Mouse (Mus musculus) cerebellum, postnatal 4 days (tissue): Measurements from ENCODE around the gene Eaf1.
A peak's percentile ranks its signal among the peaks of the same experiment; 100 is the strongest.
"Not testable (repeated sequence)": the region's sequence is repeated elsewhere in the genome, so short reads cannot be mapped to it uniquely, and the experiment has no call there.

Experiments
- DNase-seq, 2 experiments: peaks; one replicate each; pipeline ENCODE4 v3.0.0; 2022; ENCODE audit warnings: low spot score in 2 of 2, mixed read lengths in 1 of 2

Eaf1 gene

DNA sequence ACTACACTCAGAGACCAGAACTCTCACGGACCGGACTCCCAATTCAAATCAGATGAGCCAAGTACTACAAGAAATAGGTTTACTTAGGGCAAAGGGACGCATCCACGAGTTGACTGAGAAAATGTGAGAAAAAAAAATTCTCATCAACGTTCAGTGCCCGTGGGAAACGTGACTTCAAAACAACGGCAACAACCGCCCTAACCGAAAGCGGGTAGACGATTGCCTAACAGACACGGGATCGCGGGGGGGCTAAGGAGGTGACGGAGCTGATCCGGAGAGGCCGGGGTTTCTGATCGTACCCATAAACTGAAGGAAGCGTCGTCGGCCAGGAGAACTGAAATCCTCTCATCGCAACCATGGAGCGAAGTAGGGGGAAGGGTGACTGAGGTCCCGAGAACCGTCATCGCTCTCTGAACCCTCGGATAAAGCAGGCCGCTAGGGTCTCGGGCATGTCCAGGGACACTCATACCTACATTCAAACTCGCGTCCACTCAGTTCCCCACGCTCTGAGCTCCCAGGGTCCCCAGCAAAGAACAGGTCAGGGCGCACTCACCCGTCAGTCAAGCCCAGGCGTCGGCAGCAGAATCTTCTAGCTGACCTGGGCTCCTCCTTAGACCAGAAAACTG, at the start of gene Eaf1:
TSS of gene Eaf1 (plus strand) at position 51 of the 626 bp plus-strand sequence.
- no peak for DNase-seq

DNA sequence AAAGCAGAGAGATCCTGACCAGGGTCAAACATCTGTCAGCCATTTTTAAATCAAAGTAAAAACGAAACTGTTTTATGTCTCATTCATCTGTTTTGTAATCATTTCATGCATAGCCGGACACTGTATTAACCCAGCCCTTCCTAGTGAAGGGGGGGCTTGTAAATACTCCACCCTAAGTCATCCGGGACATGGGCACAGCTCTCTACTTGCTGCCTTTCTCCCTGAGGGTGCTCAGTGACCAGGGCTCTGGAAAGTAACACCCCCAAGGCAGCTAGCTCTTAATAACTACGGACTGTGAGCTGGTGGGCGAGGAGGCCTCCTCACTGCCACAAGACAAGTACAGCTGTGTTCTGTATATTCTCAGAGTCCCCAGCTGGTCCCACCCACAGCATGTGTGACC, 45.2 kb upstream of the Eaf1 start:
- no peak for DNase-seq

DNA sequence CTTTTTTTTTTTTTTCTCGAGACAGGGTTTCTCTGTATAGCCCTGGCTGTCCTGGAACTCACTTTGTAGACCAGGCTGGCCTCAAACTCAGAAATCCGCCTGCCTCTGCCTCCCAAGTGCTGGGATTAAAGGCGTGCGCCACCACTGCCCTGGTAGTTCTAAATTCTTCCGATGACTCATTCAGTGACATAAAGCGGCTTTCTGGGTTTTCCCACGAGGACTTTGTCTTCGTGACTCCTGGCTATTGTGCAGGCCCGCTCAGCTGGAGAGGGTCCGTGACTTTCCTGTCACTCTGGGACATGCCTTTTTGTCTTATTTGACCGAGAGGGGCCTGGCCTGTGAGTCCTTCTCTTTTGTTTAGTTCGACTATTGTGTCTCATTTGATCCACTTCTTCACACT, 40.3 kb upstream of the Eaf1 start:
- not testable (repeated sequence) for DNase-seq

DNA sequence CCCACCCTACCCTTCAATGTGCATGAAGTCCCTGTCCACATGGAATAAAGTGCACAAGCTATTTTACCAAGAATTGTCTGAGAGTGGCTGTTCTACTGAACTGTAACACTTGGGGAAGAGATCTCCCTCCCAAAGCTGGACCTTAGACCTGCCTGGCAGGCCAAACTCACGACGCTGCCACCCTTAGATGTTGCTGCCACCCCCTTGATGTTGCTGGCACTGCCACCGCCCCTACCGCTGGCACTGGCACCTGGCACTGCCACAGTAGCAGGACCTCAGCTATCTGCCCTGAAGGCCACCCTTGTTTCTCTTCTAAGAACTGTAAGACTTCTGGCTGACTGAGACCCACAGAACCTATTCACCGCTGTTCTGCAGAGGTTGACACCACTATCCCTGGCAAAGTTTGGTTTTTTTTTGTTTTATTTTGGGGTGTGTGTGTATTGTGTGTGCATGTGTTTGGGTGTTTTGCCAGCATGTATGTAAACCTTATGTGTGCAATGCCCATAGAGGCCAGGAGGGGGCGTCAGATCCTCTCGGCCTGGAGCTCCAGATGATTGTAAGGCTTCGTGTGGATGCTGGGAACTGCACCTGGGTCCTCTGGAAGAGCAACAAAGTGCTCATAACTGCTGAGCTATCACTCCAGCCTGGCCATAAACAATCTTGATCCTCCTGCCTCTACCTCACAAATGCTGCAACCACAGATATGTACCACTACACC, 39.2 kb upstream of the Eaf1 start:
- no peak for DNase-seq

DNA sequence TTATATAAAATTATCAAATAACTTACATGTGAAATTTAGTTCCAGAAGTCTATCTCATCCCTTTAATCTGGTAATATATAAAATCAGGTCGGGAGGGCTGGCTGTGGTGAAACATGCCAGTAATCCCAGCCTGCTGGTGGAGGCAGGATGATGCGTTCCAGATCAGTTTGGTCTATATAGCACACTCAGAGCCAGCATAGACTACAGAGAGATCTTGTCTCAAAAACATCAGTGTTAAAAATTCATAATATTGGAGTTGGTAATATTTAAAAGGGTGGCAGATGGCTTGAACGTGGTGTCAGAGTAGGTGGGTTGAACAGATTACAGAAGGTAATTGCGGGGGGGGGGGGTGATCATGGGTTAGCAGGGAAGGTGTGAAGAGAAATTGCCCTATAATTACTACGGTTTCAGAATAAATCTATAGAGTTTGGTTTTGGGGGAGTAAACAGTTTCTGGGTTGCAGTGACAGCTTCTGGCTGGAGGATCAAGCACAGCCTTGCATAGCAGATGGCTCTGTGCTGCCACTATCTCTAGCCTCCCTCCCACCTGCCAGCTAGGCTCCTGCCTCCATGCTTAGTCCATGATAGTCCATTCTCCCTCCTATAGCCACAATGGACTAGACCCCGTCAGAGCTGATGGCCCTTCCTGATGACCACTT, 38.0 kb upstream of the Eaf1 start:
- no peak for DNase-seq

GRCm38 (mm10) chr14:31458006-31458405, 36.2 kb upstream of the Eaf1 start:
- DNase-seq: no peak

- not testable (repeated sequence) for DNase-seq
These were observed 32.0 kb upstream of the Eaf1 start for GRCm38 (mm10) chr14:31462226-31462625.

DNA sequence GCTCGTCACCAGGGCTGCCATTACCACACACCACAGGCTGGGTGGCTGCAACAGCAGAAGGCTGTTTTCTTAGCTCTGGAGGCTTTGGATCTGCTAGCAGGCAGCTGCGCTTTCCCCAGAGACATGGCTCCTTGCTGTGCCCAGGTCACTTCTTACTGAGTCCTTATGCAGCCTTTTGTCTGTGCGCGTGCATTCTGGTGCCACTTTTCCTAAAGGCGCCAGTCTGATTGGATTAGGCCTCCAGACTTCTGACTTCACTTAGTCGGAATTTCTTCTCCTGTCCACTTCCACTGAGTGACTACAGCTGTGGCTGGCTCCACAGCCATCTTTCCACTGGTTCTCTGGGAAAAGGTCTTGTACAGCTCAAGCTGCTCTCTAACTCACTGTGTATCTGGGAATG, 31.3 kb upstream of the Eaf1 start:
- DNase-seq: no peak

- no peak for DNase-seq
These were observed 30.0 kb upstream of the Eaf1 start for GRCm38 (mm10) chr14:31464176-31464575.

GRCm38 (mm10) chr14:31469711-31470110, 24.5 kb upstream of the Eaf1 start:
- DNase-seq: no peak

DNA sequence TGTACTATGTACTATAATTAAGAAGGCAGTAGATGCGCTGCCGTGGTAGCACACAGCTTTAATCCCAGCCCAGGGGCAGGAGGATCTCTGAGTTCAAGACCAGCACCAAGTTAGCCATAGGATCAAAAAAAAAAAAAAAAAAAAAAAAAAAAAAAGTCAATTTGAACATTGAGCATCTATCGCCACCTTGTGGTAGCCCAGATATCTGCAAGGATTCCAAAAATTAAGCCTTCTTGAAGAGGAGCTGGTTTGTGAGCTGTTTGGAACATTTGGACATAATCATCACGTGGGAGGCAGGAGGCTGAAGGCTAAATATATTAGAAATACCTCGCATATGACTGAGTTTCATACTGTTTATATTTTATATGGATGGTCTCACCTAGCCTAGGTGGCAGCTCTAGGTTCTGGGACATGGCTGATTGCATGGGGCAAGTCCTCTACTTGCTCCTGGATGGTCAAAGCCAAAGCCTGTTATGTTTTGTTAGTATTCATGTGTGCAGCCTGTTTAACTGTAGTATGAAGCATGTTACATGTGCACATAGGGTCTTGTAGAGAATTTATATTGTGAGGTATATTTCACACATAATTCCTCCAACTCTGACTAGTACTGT, 21.6 kb upstream of the Eaf1 start:
- peak; percentile 37 to 69 for DNase-seq

GRCm38 (mm10) chr14:31473297-31473696, 20.9 kb upstream of the Eaf1 start:
- DNase-seq: no peak

GRCm38 (mm10) chr14:31482417-31482816, 11.8 kb upstream of the Eaf1 start:
- DNase-seq: no peak

DNA sequence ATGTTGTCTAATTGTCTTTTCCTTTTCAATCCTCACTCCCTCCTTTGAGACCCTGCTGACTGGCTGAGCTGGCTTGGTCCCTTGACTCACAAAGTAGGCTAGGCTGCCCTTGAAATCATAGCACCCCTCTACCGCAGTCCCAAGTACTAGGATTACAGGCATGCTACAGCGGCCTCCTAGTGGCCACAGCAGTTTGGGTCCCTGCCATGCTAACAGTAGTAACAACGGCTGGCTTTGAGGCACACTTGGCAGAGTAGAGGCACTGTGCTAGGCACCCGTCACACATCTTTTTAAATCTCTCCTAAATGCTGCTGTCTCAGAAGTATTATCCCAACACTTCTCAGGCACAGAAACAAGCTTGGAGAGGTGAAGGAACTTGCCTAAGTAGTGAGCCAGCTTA, 7.7 kb upstream of the Eaf1 start:
- DNase-seq: no peak

DNA sequence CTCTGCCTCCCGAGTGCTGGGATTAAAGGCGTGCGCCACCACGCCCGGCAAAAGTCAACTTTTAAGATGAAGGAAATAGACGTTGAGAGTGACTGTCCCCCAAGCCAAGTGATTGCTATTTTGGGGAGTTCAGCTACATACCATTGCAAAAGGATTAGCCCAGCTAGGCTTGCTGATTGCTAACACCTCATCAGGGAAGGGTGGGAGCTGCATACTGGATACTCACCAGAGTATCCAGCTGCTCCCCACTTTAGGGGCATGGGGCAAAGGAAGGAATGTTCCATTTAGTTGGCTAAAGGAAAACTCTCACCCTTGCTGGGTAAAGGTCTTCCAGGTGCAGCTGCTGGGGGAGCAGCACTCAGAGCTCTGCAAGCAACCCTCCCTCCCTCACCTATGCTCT, 6.1 kb upstream of the Eaf1 start:
- DNase-seq: no peak

DNA sequence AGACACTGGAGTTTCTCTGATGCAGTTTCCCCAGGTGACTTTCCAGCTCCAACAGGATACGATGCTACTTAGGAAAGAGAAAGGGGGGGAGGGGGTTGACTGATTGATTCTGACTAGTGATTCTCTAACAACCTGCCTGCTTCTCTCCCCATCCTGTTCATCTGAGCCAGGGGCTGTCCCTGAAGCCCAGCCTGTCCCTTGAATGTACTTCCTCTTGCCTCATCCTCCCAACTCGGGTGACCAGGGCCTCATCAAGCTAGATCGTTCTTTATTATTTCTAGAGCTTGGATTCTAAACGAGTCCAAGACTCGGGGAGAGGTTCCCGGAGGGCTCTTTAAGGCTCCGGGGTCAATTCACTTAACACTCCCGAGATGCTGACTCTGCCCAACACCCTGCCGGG, 298 bp upstream of the Eaf1 start:
- no peak for DNase-seq

- peak; percentile 75 to 83 for DNase-seq
These were observed 816 bp downstream of the Eaf1 start, which contains the start of gene Mettl6 for GRCm38 (mm10) chr14:31494975-31495455. Gene Mettl6 (minus strand): TSS chr14:31495040.

DNA sequence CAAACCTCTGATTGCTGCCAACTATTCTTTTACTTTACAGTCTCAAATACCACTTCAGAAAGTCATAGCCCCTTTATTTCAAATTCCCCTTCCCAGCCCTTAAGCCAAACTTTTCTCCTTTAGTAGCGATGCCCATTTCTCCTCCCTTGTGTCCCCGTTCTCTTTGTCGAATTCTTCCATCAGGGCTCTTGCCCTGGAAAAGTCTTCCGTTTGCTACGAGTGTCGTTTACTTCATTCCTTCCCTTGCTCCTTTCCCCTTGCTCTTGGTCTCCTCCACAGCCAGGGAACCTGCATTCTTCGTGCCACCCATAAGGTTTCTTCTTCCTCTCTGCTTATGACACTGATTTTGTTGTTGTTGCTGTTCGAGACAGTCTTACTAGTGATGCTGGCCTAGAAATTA, 1.3 kb downstream of the Eaf1 start:
- no peak for DNase-seq

DNA sequence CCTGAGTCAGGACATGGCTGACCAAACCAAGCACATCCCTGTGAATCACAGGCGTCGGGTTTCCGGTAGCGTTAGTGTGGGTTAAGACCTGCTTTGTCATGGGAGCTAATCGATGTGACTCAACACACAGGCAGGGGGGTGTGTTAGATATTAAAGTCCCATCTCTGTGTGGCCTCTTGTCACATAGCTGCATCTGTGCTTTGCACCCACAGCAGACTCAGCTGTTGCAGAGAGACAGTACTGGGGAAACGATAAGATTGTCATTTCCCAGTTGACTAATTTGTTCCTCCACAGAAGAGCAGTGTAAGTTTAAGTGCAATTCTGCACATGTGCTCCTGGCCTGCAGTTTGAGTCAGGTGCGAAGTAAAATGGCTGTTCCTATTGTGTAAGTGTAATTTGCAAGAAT, 2.0 kb downstream of the Eaf1 start:
- no peak for DNase-seq

DNA sequence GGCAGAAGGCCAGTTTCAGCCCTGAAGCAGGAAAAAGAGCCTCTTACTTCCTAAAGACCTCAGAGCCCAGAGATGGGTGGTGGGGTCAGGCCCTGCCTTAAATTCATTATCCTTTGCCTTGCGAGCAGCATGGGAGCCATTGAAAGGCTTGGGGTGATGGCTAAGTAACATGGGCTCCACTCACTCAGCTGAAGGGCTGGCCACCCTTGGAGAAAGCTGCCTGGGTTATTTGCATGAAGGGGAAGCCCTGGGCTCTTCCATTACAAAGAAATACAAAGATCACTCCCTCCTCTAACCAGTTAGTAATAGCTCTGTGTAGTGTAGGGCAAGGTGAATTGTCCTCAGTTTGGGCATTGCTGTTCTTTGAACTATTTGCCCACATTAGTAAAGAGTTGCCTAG, 5.3 kb downstream of the Eaf1 start:
- no peak for DNase-seq

DNA sequence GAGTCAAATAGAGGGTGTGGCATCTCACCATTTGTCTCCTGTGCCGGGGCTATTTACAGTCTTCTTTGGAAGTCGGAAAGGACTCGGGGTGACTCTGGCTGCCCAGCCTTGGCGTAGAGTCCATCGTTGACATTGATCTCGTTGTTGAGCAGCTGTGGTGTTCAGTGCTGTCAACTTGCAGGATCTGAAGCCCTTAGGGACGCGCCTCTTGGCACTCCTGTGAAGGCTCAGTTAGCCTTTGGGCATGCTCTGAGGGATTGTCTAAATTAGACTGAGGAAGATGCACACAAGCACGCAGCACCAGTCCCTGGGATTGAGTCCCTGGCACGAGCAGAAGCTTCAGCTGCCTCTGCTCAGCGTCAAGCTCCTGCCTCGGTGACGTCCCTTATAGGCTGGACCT, 9.2 kb downstream of the Eaf1 start:
- DNase-seq: no peak

- no peak for DNase-seq
These were observed 12.3 kb downstream of the Eaf1 start for GRCm38 (mm10) chr14:31506456-31506855.
